Mouse (Mus musculus) ES-Bruce4 (cell line): ENCODE results near the gene Rundc3a.

Source experiments
- CTCF ChIP-seq: IDR thresholded peaks from one replicate; pipeline ENCODE4 v1.8.1; 2011; ENCODE audit warnings: low read depth, low read length
- EP300 ChIP-seq: IDR thresholded peaks from 2 replicates; pipeline ENCODE4 v1.6.1; 2011; ENCODE audit warnings: low read depth, low read length; ENCODE audit not compliant: insufficient read depth
- POLR2A ChIP-seq: IDR thresholded peaks from one replicate; pipeline ENCODE4 v1.8.1; 2011; ENCODE audit warnings: low read length; ENCODE audit not compliant: insufficient read depth

DNA sequence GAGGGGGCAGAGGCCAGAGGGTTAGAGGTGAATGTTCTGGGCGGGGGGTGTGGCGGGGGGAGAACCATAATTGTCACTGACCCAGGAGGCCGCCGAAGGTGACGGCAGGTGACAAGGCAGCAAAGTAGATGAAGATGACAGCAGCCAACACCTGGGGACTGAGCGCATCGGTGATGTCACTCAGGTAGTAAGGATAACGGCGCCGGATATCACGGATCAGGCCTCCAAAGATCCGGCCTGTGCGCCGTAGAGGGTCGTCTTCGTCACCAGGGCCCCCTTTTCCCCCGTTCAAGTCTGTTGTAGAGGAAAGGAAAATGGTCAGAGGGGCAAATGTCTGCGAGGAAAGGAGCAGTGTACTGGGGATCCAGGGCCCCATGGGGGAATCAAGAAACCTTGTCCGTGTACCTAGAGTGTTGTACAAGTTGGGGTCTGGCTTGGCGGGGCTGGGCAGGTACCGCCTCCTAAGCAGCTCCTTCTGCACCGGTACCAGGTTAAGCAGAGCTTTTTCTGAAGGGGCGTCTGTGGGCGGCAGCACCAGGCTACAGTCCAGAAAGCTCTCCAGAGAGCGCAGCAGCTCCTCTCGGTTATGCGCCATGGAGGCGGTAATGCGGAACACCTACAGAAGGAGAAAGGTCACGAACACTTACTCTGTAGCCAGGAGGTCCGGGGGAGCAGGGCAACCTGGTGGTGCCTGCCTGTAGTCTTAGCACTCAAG lies 36.4 kb upstream of the Rundc3a start:
- no peak for TF ChIP-seq CTCF
- TF ChIP-seq POLR2A = no peak
- TF ChIP-seq EP300 = no peak
